Mouse (Mus musculus): Measurements from ENCODE around the gene Zc3h4.

Zc3h4 gene

DNA sequence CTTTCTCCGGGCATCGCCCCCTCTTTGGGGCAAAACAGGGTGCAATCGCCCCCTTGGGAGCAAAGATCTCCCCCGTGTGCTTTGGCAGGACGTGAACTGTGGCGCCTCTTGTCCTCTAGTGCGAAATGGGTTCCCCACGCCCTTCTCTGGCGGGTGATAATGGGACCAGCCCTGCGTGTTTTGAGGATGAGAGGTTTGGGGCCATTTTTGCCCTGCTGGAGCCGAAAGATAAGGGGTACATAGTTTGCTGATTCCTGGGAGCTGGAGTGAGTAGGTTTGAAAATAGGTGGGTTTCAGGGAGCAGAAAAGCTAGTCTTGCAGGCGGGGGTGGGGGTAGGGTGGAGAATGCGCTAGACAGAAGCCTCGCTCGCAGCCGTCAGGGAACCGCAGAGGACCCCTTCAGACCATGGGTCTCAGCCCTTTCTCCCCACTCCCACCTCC, 1.3 kb downstream of the Zc3h4 start:
- DNase-seq, result peak; percentile 76

DNA sequence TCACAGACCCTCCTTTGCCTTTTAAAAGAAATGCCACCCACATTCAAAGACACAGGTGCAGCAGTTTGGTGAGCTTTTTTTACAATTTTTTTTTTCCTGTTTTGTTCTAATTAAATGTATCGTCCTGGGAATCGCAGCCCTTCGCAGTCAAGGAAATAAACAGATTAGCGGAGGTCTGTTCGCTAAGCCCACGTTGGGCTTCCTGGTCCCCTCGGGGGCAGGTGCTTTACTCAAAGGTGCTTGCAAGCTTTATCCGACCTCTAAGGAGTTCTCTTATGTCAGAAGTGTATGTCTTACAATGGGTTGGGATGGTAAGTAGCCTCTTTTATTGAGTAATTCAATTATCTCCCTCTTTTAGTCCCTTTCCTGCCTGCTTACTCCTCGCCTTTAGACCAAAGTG, 1.7 kb downstream of the Zc3h4 start:
- peak; percentile 55 for DNase-seq

DNA sequence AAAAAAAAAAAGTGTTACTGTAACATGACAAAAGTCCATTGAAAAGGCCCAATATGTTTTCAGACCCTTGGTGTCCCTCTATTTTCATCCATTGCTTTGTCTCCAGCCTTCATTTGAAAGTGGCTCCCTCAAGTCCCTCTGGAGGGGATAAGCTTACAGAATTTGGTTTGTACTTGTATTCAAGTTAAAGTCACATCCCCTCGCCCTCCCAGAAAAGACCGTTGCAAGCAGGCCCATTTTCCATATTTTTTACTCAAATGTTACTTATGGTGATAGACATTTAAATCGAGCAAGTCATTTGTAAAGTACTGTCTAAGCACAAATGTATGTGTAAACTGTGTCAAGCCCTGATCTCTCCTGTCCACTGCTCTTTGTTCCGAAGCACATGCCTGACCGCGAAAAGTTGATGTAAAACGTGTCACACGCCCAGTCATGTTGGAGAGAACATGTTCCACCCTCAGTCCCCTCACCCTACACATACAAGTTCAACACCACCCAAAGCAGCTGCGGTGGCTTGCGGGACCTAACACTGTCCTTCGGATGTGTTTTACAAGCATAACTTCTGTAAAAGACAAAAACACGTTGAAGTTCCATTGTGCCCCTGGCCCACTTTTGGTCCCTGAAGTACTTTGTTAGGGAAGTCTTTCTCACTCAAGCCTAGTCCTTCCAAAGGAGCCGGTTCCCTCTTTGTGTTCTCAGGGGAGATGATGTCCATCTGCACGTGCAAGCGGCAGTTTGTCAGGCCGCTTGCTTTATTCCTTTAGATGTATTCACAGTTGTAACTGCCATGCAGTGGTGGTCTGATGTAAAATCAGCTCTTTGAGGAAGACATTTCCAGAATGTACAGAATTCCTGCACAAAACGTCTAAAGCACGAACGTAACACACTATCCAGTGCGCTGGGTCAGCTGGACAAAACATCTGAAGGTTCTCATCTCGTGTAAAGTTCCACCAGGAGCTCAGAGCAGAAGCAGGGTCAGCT, 2.5 kb downstream of the Zc3h4 start:
- DNase-seq, result peak; percentile 48

GRCm38 (mm10) chr7:16404315-16405072, 3.8 kb downstream of the Zc3h4 start:
- peak; percentile 35 for DNase-seq

DNA sequence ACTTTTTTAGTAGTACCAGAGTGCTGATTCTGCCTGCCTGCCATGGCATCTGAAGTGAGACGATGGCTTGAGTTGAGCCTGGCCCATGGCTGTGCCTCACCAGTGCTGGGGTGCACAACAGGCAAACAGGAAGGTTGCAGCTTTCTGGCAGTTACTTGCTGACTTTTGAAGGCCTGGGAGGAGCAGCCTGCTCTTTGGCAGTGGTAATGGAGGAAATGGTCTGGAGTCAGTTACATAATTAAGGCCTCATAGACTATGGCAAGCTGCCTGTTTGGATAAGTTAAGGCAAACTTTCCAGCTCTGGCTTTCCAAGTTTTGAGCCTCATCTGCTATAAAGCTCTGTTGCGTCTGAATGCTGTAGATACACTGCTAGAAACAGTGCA, 4.4 kb downstream of the Zc3h4 start:
- peak; percentile 68 for DNase-seq

DNA sequence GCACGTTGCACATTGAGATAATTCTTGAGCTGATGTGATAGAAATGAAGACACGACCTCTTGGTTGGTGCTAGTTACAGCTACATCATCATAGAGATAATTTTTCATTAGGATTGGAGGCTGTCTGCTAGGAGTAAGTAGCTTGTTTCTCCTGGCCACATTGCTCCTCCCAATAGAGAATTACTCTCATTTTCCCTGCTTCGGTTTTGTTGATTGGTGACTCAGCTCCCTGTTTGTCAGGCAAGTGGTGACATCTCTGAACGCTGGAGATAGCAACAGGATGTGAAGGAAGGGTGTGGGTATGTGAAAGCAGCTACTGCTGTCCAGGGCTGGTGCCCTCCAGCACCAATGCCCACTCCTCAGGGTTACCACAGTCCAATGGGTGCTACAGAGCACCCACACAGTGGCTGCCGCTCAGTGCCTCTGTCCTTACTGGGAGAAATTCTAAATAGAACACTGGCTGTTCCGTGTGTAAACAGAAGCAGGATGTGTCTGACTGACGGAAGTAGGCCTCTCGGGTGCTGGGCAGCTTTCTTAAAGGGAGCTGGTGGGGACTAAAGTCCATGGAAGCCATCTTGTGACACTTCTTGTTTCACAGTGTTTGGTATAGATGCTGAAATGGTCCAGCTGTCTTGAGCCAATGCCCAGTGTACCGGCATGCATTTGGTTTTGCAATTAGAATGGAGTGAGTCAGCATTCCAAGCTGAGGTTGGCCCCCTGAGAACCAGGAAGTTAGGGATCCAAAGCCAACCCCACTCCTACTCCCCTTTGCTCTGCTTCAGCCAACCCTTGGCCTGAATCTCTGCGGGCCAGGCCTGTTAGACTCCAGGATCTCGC, 5.0 kb downstream of the Zc3h4 start:
- DNase-seq, result peak; percentile 45

DNA sequence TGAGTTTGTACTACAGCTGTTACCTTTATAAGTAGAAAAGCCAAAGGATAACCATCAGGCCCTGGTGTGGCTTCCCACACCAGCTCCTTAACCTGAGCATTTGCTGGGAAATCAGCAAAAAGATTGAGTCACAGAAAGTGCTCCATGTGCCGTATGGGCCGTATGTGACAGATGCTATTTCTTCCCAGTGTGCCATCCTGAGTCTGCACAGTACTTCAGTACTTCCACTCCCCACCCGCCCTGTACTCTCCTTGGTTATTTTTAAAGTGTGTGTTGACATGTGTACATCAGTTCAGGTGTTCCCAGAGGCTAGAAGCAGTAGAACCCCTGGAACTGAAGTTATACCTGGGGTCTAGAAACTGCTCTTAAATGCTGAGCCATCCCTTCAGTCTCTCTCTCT, 6.3 kb downstream of the Zc3h4 start:
- DNase-seq, result no peak

- DNase-seq, result peak; percentile 26
Measured at GRCm38 (mm10) chr7:16411100-16411499, 10.4 kb downstream of the Zc3h4 start.

- no peak for DNase-seq
Measured at GRCm38 (mm10) chr7:16412220-16412896, 11.6 kb downstream of the Zc3h4 start.

DNA sequence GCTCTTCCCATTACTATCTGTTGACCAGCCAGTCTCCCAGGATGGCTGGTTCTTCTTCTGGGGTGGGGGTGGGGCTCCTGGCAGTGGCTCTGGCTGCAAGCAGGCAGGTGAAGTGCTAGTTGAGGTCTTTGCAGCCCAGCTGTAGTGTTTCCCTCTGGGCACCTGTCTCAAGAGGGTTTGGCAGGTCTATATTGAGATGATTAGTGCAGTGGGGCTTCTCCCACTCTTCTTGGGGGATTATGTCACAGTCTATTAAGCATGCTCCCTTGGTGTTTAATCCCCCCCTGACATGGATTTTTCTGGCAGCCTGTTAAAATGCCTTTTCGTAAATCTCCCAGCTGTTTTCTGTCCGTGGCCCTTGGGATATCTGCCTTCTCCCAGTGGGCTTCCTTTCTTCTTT, 12.2 kb downstream of the Zc3h4 start:
- DNase-seq, result no peak

DNA sequence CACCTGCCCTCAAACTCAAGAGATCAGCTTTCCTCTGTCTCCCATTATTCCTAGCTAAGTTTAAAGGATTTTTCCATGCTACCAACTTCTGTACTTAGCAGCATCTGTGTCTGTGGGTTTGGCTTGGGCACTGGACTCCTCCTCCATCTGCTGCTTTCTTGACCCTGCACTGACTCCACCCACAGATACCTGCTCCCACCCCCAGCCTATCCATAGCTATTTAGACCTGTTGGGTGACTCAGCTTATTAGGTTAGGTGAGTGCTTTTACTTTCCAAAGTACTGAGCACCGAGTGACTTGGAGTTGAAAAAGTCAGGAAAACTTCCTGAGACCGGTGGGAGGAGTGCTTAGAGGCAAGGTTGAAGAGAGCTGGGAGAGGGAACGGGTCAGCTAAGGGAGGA, 14.7 kb downstream of the Zc3h4 start:
- DNase-seq, result no peak

DNA sequence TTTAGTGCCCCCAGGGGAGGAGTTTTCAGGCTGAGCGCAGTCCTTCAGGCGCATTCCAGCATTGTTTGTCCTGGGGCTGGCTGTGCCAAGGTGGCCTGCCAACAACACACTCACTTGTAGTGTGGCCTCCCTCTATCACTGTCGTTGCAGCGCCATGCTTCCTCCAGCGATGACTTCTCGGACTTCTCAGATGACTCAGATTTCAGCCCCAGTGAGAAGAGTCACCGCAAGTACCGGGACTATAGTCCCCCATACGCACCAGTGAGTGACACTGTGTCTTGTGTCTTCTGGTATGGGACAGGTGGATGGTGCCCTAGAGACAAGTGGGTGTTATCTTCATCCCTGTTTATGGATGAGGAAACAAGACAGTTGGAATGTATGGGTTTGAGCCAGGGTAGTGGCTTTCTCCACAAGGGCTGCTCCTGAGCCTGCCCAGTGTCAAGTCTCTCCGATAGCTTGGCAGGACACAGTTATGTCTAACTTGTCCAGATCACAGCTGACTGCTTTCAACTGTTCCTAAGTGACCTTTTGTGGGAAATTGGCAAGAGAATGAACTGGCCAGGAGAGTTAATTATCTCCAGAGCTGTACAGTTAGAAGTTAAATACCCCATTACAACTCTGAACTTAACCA, 16.5 kb downstream of the Zc3h4 start:
- no peak for DNase-seq

GRCm38 (mm10) chr7:16418713-16419112, 18.0 kb downstream of the Zc3h4 start:
- DNase-seq, result no peak

GRCm38 (mm10) chr7:16420493-16421118, 19.9 kb downstream of the Zc3h4 start:
- DNase-seq, result no peak

GRCm38 (mm10) chr7:16422222-16422856, 21.6 kb downstream of the Zc3h4 start:
- DNase-seq, result no peak

DNA sequence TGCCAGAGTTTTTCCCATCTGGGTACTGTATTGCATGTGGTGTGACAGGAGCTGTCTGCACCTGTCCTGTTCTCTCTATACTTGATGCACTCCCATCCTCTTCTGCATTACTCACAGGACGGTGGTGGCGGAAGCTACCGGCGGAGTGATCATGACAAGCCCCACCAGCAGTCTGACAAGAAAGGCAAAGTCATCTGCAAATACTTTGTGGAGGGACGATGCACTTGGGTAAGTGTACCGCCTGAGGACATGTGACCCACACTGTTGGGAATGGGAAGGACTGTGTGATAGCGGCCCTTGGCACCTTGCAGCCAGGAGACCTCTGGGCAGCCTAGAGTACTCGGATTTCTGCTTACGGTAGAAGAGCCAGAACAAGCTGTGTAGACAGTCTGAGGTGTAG, 23.0 kb downstream of the Zc3h4 start:
- DNase-seq, result no peak

- DNase-seq, result no peak
Measured at GRCm38 (mm10) chr7:16425721-16426120, 25.0 kb downstream of the Zc3h4 start.

DNA sequence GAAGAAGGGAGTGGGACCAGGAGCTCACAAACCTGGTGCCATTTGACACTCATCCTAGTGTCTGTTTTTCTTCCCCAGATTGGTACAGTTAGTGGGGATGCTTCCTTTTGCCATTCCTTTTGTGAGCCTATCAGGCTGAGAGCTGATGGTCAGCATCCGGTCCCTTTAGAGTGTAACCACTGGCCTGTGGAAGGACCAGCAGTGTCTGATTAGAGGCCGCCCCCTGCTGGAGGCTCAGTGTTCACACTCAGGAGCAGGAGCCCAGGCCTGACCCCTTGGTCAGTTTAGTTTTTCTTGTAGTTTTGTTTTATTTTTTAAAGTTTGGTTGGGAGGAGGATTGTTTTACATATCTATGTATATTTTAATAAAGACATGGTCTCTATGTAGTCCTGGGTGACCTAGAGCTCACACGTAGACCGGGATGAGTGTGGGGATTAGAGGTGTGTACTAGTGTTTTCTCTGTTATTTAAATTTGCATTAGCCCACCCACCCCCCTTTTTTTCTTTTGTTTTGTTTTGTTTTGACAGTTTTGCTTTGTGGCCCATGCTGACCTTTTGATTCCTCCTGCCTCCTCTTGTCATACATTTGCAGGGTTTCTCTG, 25.5 kb downstream of the Zc3h4 start:
- DNase-seq, result peak; percentile 82

- no peak for DNase-seq
Measured at GRCm38 (mm10) chr7:16433352-16433971, 32.8 kb downstream of the Zc3h4 start.

- DNase-seq, result no peak
Measured at GRCm38 (mm10) chr7:16435088-16435487, 34.4 kb downstream of the Zc3h4 start.
